Mouse (Mus musculus): ENCODE measurements around the gene Mctp1.

GRCm38 (mm10) chr13:76759832-76760490 is 375.6 kb downstream of the Mctp1 start:
- TF ChIP-seq GATA1 (IDR thresholded peaks at IDR 0.05; ENCODE audit: borderline replicate concordance, low read length) (no peak), FLI1 (IDR thresholded peaks at IDR 0.05; ENCODE audit: low read length) (no peak)
